Comparison of ENCODE assay signal across 26 mouse cellular contexts in genomic region chr15:84968534-84968933, GRCm38 (mm10). TPM values are rescaled to one million over a fixed set of nuclear protein-coding genes. Genes with fewer than 3 reads are reported as not detected.
"Had no signal": no experiment of that assay in that cellular context is flagged by ENCODE, and none has a peak within 500 bp of the region (broad histone marks: within the 10 kb centered on the region; RNA-seq: fewer than 3 reads in every experiment).

No protein-coding gene starts in this region.

- H3K9me3 ChIP-seq: limb, embryonic 12.5 days; limb, embryonic 15.5 days; lung, embryonic 15.5 days; midbrain, embryonic 12.5 days; neural tube, embryonic 13.5 days had no signal

- H3K4me2 ChIP-seq: limb, embryonic 12.5 days; limb, embryonic 15.5 days; liver, embryonic 11.5 days; lung, embryonic 15.5 days; midbrain, embryonic 12.5 days; neural tube, embryonic 13.5 days had no signal

- H3K27ac ChIP-seq: kidney, postnatal 0 days; layer of hippocampus, adult 2 months; limb, embryonic 12.5 days; limb, embryonic 15.5 days; liver, embryonic 14.5 days; lung, embryonic 15.5 days; midbrain, embryonic 12.5 days; neural tube, embryonic 13.5 days had no signal

- H3K4me3 ChIP-seq: layer of hippocampus, adult 2 months; limb, embryonic 12.5 days; limb, embryonic 15.5 days; lung, embryonic 15.5 days; midbrain, embryonic 12.5 days; myocyte; neural tube, embryonic 13.5 days had no signal

- H3K4me1 ChIP-seq: limb, embryonic 12.5 days; limb, embryonic 15.5 days; lung, embryonic 15.5 days had no signal

- DNase-seq: kidney, adult 2 months; kidney, postnatal 25 days; layer of hippocampus, adult 9-11 months; layer of hippocampus, postnatal 36 days; left cerebral cortex, postnatal 4 days; liver, postnatal 0 days; lung, postnatal 10 days; lung, postnatal 36 days; right cerebral cortex, postnatal 4 days; thymus, adult 18-20 months; thymus, postnatal 36 days had no signal

- ATAC-seq: intestine, postnatal 0 days; liver, postnatal 0 days; midbrain, embryonic 16.5 days had no signal

- H3K9ac ChIP-seq: limb, embryonic 12.5 days; limb, embryonic 15.5 days; liver, embryonic 14.5 days; liver, postnatal 0 days; lung, embryonic 15.5 days; midbrain, embryonic 12.5 days; neural tube, embryonic 13.5 days had no signal

- H3K27me3 ChIP-seq: limb, embryonic 12.5 days; limb, embryonic 15.5 days; lung, embryonic 15.5 days; midbrain, embryonic 12.5 days; neural tube, embryonic 13.5 days had no signal

- H3K36me3 ChIP-seq: limb, embryonic 12.5 days; lung, embryonic 15.5 days had no signal

RNA-seq across cellular contexts. Expression of gene Upk3a, which starts 48.4 kb away (rescaled TPM):
- total RNA-seq: layer of hippocampus, adult 2 months; layer of hippocampus, postnatal 36 days; left cerebral cortex, postnatal 14 days; megakaryocyte, adult 5-6 weeks; monocyte, adult 5-6 weeks had no signal
- polyA plus RNA-seq: limb, embryonic 12.5 days; liver, embryonic 11.5 days; liver, embryonic 14.5 days; liver, postnatal 0 days; myocyte had no signal
